Mouse (Mus musculus) left cerebral cortex, postnatal 14 days (tissue): ENCODE measurements at regions not wholly inside any gene's neighbourhood (a gene's known extent, or its start where the extent isn't known, plus 50 kb on each side); places are given as distances from the start of the nearest gene placed in this dataset.
A peak's percentile ranks its signal among the peaks of the same experiment; 100 is the strongest.

Experiments
- DNase-seq, 2 experiments: peaks; one replicate each; pipeline ENCODE4 v3.0.0; 2021 to 2022; ENCODE audit warnings: low spot score in 2 of 2, mixed read lengths in 1 of 2
- intact Hi-C: fragments of 180-260 bp; cut with DNase I; formaldehyde crosslinking; loops from one replicate; pipeline ENCODE4 v1.15.1; 2025

- DNase-seq = no peak
- intact Hi-C loops = no loop called here
These were observed 51.8 kb upstream of the 1190002N15Rik start for GRCm38 (mm10) chr9:94589672-94590071.

GRCm38 (mm10) chr9:94604993-94605392 is 64.7 kb upstream of the Slc9a9 start:
- intact Hi-C loops = no loop called here
- no peak for DNase-seq

DNA sequence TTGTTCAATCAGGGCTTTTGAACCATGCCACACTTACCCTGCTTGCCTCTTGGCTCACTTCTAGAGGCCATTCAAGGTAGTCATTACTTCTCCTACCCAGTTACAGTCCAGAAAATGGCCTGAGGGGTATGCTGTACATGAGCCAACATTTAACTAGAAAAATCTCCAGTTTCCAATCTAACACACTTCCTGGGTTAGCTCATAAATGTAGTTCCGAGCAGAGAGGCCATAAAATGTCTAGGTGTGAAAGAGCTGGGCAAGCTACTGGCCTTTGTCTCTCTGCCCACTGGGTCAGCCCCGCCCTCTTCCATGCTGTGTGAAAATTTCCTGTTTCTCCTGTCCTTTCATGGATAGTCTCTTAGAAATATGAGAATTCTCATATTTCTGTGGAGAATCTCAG is 63.3 kb upstream of the Slc9a9 start:
- DNase-seq = no peak
- intact Hi-C loops = no loop called here

DNA sequence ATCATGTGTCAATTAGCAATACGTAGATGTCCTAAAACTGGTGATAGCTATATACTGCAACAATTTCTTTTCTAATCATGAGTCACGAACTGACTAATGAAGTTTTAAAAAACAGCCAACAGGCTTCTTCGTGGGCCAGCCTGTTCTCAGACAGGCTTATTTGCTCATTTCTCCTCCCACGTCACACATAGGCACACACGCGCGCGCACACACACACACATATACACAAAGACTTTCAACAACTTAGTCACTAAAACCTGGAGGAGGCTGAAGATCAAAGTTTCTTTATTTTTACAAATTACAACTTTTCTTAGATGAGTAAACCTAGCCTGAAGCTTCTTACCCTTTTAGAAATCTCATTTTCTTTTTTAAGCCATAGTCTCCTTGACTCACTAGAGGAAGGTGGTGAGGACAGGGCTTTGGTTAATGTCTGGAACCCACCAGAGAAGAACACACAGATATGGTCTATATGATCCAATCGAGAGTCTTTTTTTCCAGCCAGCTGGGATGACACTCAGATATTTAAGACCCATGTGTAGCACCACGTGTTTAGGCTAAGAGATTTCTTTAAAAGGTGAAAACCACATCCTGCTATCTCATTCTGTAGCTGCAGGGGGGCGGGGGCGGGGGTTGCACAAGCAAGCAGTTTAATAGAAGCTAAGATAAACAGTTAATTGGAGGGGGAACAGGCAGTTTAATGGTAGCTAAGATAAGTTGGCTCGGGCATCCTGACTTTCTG is 62.5 kb upstream of the Slc9a9 start:
- no peak for DNase-seq
- intact Hi-C loops = no loop called here

- intact Hi-C loops = no loop called here
- no peak for DNase-seq
These were observed 62.0 kb upstream of the Slc9a9 start for GRCm38 (mm10) chr9:94607750-94608106.

GRCm38 (mm10) chr9:94610101-94610500 is 59.6 kb upstream of the Slc9a9 start:
- intact Hi-C loops = no loop called here

DNA sequence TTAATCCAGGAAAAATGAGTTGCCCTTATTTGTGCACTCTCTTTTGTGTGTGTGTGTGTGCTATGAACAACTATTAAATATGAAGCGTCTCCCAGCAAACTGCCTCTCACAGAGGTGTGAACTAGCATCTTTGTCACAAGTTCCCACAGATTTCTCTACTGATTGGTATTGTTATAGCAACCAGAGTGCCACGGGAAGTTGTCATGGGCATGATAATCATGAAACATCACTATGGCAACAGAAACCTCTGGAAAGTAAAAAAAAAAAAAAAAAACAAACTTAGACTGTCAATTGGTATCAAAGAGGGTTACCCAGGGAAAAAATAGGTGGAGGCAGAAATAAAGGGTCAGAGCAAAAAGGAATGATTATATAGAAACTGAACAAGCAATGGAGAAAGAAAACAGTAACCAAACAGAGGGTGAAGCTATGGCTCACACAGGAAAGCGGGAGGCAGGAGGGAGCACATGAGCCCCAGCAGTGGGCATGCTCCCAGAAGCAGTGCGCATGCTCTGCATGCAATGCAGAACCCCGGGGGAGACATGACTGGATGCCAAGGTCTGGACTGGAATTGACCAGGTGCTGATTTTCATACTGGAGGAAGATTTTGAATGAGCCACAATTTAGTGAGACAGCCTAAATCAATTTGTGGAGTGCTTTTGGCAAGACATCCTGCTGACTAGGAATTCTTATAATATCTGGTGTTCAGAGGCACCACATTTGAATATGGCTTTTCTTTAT is 58.9 kb upstream of the Slc9a9 start:
- DNase-seq = peak; percentile 35 to 41
- intact Hi-C loops = no loop called here

More at GRCm38 (mm10) chr9:94610101-94610500, 59.6 kb upstream of the Slc9a9 start:
- no peak for DNase-seq

DNA sequence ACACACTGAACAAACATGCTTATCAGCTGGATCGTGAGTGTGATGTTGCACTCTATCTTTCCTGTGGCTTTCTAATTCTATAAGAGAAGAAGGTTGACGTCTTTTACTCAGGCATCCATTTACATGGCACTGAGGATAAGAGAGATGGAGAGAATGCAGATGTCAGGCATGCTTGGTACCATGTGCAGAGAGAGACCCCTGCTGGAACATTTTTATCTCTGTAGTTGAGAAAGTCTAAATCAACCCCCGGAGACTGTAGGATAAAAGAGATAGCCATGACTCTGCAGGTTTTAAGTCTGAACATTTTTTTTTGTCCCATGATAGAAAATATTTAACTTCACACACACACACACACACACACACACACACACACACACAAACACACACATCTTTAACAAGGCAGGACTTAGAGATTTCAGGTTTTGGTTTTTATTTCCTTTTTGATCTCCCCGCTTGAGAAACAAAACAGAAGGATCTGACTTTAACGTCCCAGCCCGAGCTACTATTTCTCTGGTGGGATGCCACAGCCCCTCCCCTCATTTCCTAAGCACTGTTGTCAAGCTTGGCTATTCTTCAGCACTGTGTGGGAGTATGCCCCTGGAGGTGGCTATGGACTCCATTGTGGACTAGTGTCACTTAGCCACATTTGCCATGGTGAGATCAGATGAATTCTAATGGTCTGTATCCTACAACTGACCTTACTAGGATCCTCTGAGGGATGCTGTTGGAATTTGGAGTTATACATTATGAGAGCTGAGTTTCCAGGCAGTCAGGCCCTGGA is 55.6 kb upstream of the Slc9a9 start:
- intact Hi-C loops = no loop called here
- DNase-seq = peak; percentile 71 to 74

GRCm38 (mm10) chr9:94615205-94615604 is 54.5 kb upstream of the Slc9a9 start:
- no peak for DNase-seq
- intact Hi-C loops = no loop called here

DNA sequence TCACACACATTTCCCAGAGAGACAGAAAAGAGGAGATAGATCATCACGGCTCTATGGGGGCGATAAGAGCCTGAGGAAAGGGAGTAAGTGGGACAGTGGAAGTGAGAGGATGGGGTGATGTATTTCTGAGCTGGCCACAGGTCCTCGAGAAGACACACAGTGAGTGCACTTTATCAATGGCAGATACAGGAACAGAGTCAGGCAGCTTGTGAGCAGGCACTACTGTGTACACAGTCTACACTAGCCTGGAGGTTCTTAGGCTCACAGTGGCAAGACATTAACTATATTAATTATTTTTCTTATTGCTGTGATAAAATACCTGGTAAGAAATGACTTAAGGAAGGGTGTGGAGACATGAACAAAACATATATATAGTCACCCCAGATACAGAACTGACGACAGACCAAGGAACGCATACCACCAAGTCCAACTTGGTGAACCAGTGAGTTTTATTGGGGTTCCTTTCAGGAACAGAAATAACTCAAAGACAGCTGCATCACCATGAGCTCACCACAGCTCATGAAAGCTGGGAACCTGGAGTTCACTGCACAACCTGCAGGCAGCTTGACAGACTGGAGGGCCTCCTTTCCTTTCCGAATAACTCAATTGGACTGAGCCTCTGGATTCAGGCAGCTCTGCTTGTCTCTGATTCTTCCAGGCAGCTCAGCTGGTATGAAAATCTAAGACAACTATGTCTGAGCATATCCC is 51.5 kb upstream of the Slc9a9 start:
- intact Hi-C loops = no loop called here

More for the DNA sequence above, 51.5 kb upstream of the Slc9a9 start:
- DNase-seq = no peak
